Mouse (Mus musculus): ENCODE results near the gene Sp100. TPM values are rescaled to one million over a fixed set of nuclear protein-coding genes. Genes with fewer than 3 reads are reported as not detected.
"Not testable (repeated sequence)": the region's sequence is repeated elsewhere in the genome, so short reads cannot be mapped to it uniquely, and the experiment has no call there.

The Sp100 gene
- polyA plus RNA-seq, 1 experiment, result 21.4 TPM

GRCm38 (mm10) chr1:85650524-85650923 lies 736 bp downstream of the Sp100 start:
- not testable (repeated sequence) for H3K27ac ChIP-seq (ENCODE audit: insufficient read depth, low read depth, low read length); H3K27me3 ChIP-seq (replicated peaks; ENCODE audit: control insufficient read depth, insufficient read depth, low read length); H3K36me3 ChIP-seq (ENCODE audit: control insufficient read depth, insufficient read depth, low read length); H3K4me1 ChIP-seq (ENCODE audit: control insufficient read depth, insufficient read depth, low read length); DNase-seq
- 53% methylated on average over 4 of the region's 5 CpGs for WGBS
- peak overlapping the region; percentile 39; the same call in 1 of the 2 replicates for H3K4me3 ChIP-seq (ENCODE audit: insufficient read depth, low read depth, low read length)

GRCm38 (mm10) chr1:85651770-85652275 lies 2.0 kb downstream of the Sp100 start:
- peak overlapping the region; percentile 49 for H3K4me3 ChIP-seq (ENCODE audit: insufficient read depth, low read depth, low read length)
- not testable (repeated sequence) for H3K27me3 ChIP-seq (replicated peaks; ENCODE audit: control insufficient read depth, insufficient read depth, low read length); H3K4me1 ChIP-seq (ENCODE audit: control insufficient read depth, insufficient read depth, low read length); H3K36me3 ChIP-seq (ENCODE audit: control insufficient read depth, insufficient read depth, low read length)
- H3K27ac ChIP-seq (ENCODE audit: insufficient read depth, low read depth, low read length), result peak overlapping the region; percentile 38; the same call in 1 of the 2 replicates
- peak; percentile 37 for DNase-seq
- WGBS, result 63% methylated on average over 13 of the region's 13 CpGs

GRCm38 (mm10) chr1:85657211-85657610 lies 7.4 kb downstream of the Sp100 start:
- DNase-seq, result peak; percentile 51
- H3K4me1 ChIP-seq (ENCODE audit: control insufficient read depth, insufficient read depth, low read length); H3K36me3 ChIP-seq (ENCODE audit: control insufficient read depth, insufficient read depth, low read length); H3K27ac ChIP-seq (ENCODE audit: insufficient read depth, low read depth, low read length); H3K27me3 ChIP-seq (replicated peaks; ENCODE audit: control insufficient read depth, insufficient read depth, low read length); H3K4me3 ChIP-seq (ENCODE audit: insufficient read depth, low read depth, low read length): not testable (repeated sequence)
- 78% methylated on average over 2 of the region's 2 CpGs for WGBS

- Histone ChIP-seq H3K36me3 (ENCODE audit: control insufficient read depth, insufficient read depth, low read length) (peaks cover 2% of the 10 kb centered on the region), H3K27me3 (replicated peaks; ENCODE audit: control insufficient read depth, insufficient read depth, low read length) (no peaks in the 10 kb centered on the region), H3K4me1 (ENCODE audit: control insufficient read depth, insufficient read depth, low read length) (no peaks in the 10 kb centered on the region), H3K27ac (ENCODE audit: insufficient read depth, low read depth, low read length) (no peak overlapping the region), H3K4me3 (ENCODE audit: insufficient read depth, low read depth, low read length) (no peak overlapping the region)
- DNase-seq, result no peak
- TF ChIP-seq POLR2A (IDR thresholded peaks at IDR 0.05; ENCODE audit: low read depth, low read length) (no peak), CTCF (conservative IDR thresholded peaks at IDR 0.05; ENCODE audit: insufficient read depth, insufficient read length, low read depth, low read length) (no peak)
These were observed 14.5 kb downstream of the Sp100 start for GRCm38 (mm10) chr1:85664266-85664665.

- peak; percentile 34 for DNase-seq
- 51% methylated on average over 4 of the region's 4 CpGs for WGBS
- Histone ChIP-seq H3K4me3 (ENCODE audit: insufficient read depth, low read depth, low read length) (no peak overlapping the region), H3K27me3 (replicated peaks; ENCODE audit: control insufficient read depth, insufficient read depth, low read length) (no peaks in the 10 kb centered on the region), H3K27ac (ENCODE audit: insufficient read depth, low read depth, low read length) (no peak overlapping the region), H3K4me1 (ENCODE audit: control insufficient read depth, insufficient read depth, low read length) (no peaks in the 10 kb centered on the region), H3K36me3 (ENCODE audit: control insufficient read depth, insufficient read depth, low read length) (no peaks in the 10 kb centered on the region)
- TF ChIP-seq CTCF (conservative IDR thresholded peaks at IDR 0.05; ENCODE audit: insufficient read depth, insufficient read length, low read depth, low read length) (no peak), POLR2A (IDR thresholded peaks at IDR 0.05; ENCODE audit: low read depth, low read length) (no peak)
These were observed 30.4 kb downstream of the Sp100 start for GRCm38 (mm10) chr1:85680226-85680625.

GRCm38 (mm10) chr1:85686666-85687065 lies 36.9 kb downstream of the Sp100 start:
- Histone ChIP-seq H3K4me1 (ENCODE audit: control insufficient read depth, insufficient read depth, low read length) (no peaks in the 10 kb centered on the region), H3K36me3 (ENCODE audit: control insufficient read depth, insufficient read depth, low read length) (no peaks in the 10 kb centered on the region), H3K27me3 (replicated peaks; ENCODE audit: control insufficient read depth, insufficient read depth, low read length) (no peaks in the 10 kb centered on the region), H3K4me3 (ENCODE audit: insufficient read depth, low read depth, low read length) (no peak overlapping the region), H3K27ac (ENCODE audit: insufficient read depth, low read depth, low read length) (no peak overlapping the region)
- 75% methylated on average over 5 of the region's 5 CpGs for WGBS
- DNase-seq, result no peak
- TF ChIP-seq CTCF (conservative IDR thresholded peaks at IDR 0.05; ENCODE audit: insufficient read depth, insufficient read length, low read depth, low read length) (no peak), POLR2A (IDR thresholded peaks at IDR 0.05; ENCODE audit: low read depth, low read length) (no peak)

- DNase-seq, result no peak
- TF ChIP-seq CTCF (conservative IDR thresholded peaks at IDR 0.05; ENCODE audit: insufficient read depth, insufficient read length, low read depth, low read length) (no peak), POLR2A (IDR thresholded peaks at IDR 0.05; ENCODE audit: low read depth, low read length) (no peak)
- WGBS, result 33% methylated on average over 5 of the region's 5 CpGs
- no peaks in the 10 kb centered on the region for H3K36me3 ChIP-seq (ENCODE audit: control insufficient read depth, insufficient read depth, low read length)
- H3K27ac ChIP-seq (ENCODE audit: insufficient read depth, low read depth, low read length), result no peak overlapping the region
- H3K27me3 ChIP-seq (replicated peaks; ENCODE audit: control insufficient read depth, insufficient read depth, low read length), result no peaks in the 10 kb centered on the region
- no peak overlapping the region for H3K4me3 ChIP-seq (ENCODE audit: insufficient read depth, low read depth, low read length)
- no peaks in the 10 kb centered on the region for H3K4me1 ChIP-seq (ENCODE audit: control insufficient read depth, insufficient read depth, low read length)
These were observed 37.6 kb downstream of the Sp100 start for GRCm38 (mm10) chr1:85687346-85687745.

GRCm38 (mm10) chr1:85690544-85690943 lies 40.8 kb downstream of the Sp100 start:
- DNase-seq, result no peak
- Histone ChIP-seq H3K27ac (ENCODE audit: insufficient read depth, low read depth, low read length) (no peak overlapping the region), H3K4me3 (ENCODE audit: insufficient read depth, low read depth, low read length) (no peak overlapping the region), H3K4me1 (ENCODE audit: control insufficient read depth, insufficient read depth, low read length) (no peaks in the 10 kb centered on the region), H3K27me3 (replicated peaks; ENCODE audit: control insufficient read depth, insufficient read depth, low read length) (no peaks in the 10 kb centered on the region), H3K36me3 (ENCODE audit: control insufficient read depth, insufficient read depth, low read length) (no peaks in the 10 kb centered on the region)
- TF ChIP-seq POLR2A (IDR thresholded peaks at IDR 0.05; ENCODE audit: low read depth, low read length) (no peak), CTCF (conservative IDR thresholded peaks at IDR 0.05; ENCODE audit: insufficient read depth, insufficient read length, low read depth, low read length) (no peak)
- 88% methylated on average over 3 of the region's 3 CpGs for WGBS

Measured in kidney, adult 2 months (tissue).